8 mouse cellular contexts compared by ENCODE assay signal in genomic region chr3:104007479-104007878, GRCm38 (mm10). TPM values are rescaled to one million over a fixed set of nuclear protein-coding genes. Genes with fewer than 3 reads are reported as not detected.
DNase-seq lines count a peak whose midpoint lies in the region; ATAC-seq and TF ChIP-seq lines count a peak whose summit lies in the region.

No protein-coding gene starts in this region.

- no peak for TF ChIP-seq EP300 in MEL (IDR thresholded peaks at IDR 0.05; ENCODE audit: low read depth in 1 of 2, low read length in 2 of 2)

- H3K4me3 ChIP-seq in kidney, embryonic 14.5 days (ENCODE audit: low read length): no peak overlapping the region
- no peak overlapping the region for H3K4me3 ChIP-seq in MEL (ENCODE audit: control insufficient read depth in 1 of 2, insufficient read depth in 1 of 2, low read depth in 2 of 2, low read length in 2 of 2)
- H3K4me3 ChIP-seq in cerebellum, adult 2 months (replicated peaks; ENCODE audit: insufficient read depth, low read depth, low read length): no peak overlapping the region

- no peak for TF ChIP-seq POLR2A in MEL (IDR thresholded peaks at IDR 0.05; ENCODE audit: control insufficient read depth in 1 of 2, insufficient read depth in 1 of 2, low read depth in 1 of 2, low read length in 2 of 2, poor library complexity in 1 of 2)
- TF ChIP-seq POLR2A in cerebellum, adult 2 months (IDR thresholded peaks at IDR 0.05; ENCODE audit: borderline replicate concordance, insufficient read depth, low read length): no peak

- H3K4me2 ChIP-seq in kidney, embryonic 14.5 days (replicated peaks; ENCODE audit: low read depth, low read length): no peak overlapping the region

- WGBS in kidney, embryonic 14.5 days: 91% methylated on average over 8 of the region's 8 CpGs
- WGBS in cerebellum, adult 2 months: 12% methylated on average over 8 of the region's 8 CpGs

- ATAC-seq in kidney, embryonic 14.5 days (ENCODE audit: low FRiP score, low TSS enrichment): no peak

- no peaks in the 10 kb centered on the region for H3K9me3 ChIP-seq in kidney, embryonic 14.5 days (ENCODE audit: control insufficient read depth, low read length)
- H3K9me3 ChIP-seq in MEL (replicated peaks; ENCODE audit: insufficient read depth, low read length): no peaks in the 10 kb centered on the region

- no peak for TF ChIP-seq CTCF in MEL (IDR thresholded peaks at IDR 0.05 in 2 of 3, conservative IDR thresholded peaks at IDR 0.05 in 1 of 3; ENCODE audit: control insufficient read depth in 1 of 3, insufficient read depth in 1 of 3, low read depth in 2 of 3, low read length in 3 of 3, poor library complexity in 1 of 3, severe bottlenecking in 1 of 3)
- TF ChIP-seq CTCF in cerebellum, adult 2 months (IDR thresholded peaks at IDR 0.05; ENCODE audit: borderline replicate concordance, insufficient read depth, low read depth, low read length): no peak

- peak; percentile 24 for DNase-seq in kidney, adult 11 months
- DNase-seq in MEL (ENCODE audit: low read depth, low spot score) (peak; percentile 25), adipocyte (ENCODE audit: low spot score) (no peak)
- peak; percentile 54 to 55 for DNase-seq in cerebellum, adult 2 months
- DNase-seq in kidney, postnatal 10 days: peak; percentile 57
- no peak for DNase-seq in embryo, embryonic 9.5 days (ENCODE audit: extremely low spot score)
- no peak for DNase-seq in thymus, adult 18-20 months

- peaks cover 48% of the 10 kb centered on the region for H3K36me3 ChIP-seq in kidney, embryonic 14.5 days (ENCODE audit: control insufficient read depth, insufficient read depth, low read length)
- H3K36me3 ChIP-seq in MEL (ENCODE audit: control insufficient read depth in 1 of 2, insufficient read depth in 2 of 2, low read length in 2 of 2): peaks cover 2 to 20% of the 10 kb centered on the region in 2 experiments; a peak in 2 of 4 replicates

- no peak overlapping the region for H3K9ac ChIP-seq in kidney, embryonic 14.5 days (ENCODE audit: low read depth, low read length)
- no peak overlapping the region for H3K9ac ChIP-seq in MEL (ENCODE audit: control insufficient read depth, low read depth, low read length, poor library complexity, severe bottlenecking)

- no peaks in the 10 kb centered on the region for H3K4me1 ChIP-seq in kidney, embryonic 14.5 days (ENCODE audit: control insufficient read depth, insufficient read depth, low read length)
- no peaks in the 10 kb centered on the region for H3K4me1 ChIP-seq in MEL (ENCODE audit: control insufficient read depth in 1 of 2, insufficient read depth in 2 of 2, low read length in 2 of 2)
- peaks cover 3% of the 10 kb centered on the region for H3K4me1 ChIP-seq in cerebellum, adult 2 months (ENCODE audit: control insufficient read depth, insufficient read depth, low read length)

- no peak overlapping the region for H3K27ac ChIP-seq in kidney, embryonic 14.5 days (ENCODE audit: low read depth, low read length)
- no peak overlapping the region for H3K27ac ChIP-seq in MEL (ENCODE audit: control insufficient read depth, low read depth, low read length)
- H3K27ac ChIP-seq in cerebellum, adult 2 months (ENCODE audit: insufficient read depth, low read length): no peak overlapping the region

- no peaks in the 10 kb centered on the region for H3K79me2 ChIP-seq in MEL (ENCODE audit: control insufficient read depth, insufficient read depth, low read length, poor library complexity)

- no peak for TF ChIP-seq RAD21 in MEL (IDR thresholded peaks at IDR 0.05; ENCODE audit: low read depth, low read length)

- H3K27me3 ChIP-seq in kidney, embryonic 14.5 days (ENCODE audit: control insufficient read depth, insufficient read depth, low read length): no peaks in the 10 kb centered on the region
- no peaks in the 10 kb centered on the region for H3K27me3 ChIP-seq in MEL (ENCODE audit: control insufficient read depth in 1 of 2, insufficient read depth in 2 of 2, low read length in 2 of 2)
- H3K27me3 ChIP-seq in cerebellum, adult 2 months (ENCODE audit: control insufficient read depth, insufficient read depth, low read length): no peaks in the 10 kb centered on the region

TF ChIP-seq in MEL, 35 proteins besides CTCF, POLR2A, EP300 and RAD21:
- no peak for TF ChIP-seq NRF1 (IDR thresholded peaks at IDR 0.05; ENCODE audit: insufficient read depth, low read depth, low read length, poor library complexity, severe bottlenecking)
- no peak for TF ChIP-seq MYC (IDR thresholded peaks at IDR 0.05; ENCODE audit: low read depth, low read length)
- no peak for TF ChIP-seq MXI1 (IDR thresholded peaks at IDR 0.05; ENCODE audit: low read depth, low read length)
- TF ChIP-seq BHLHE40 (IDR thresholded peaks at IDR 0.05; ENCODE audit: borderline replicate concordance, low read depth, low read length): no peak
- no peak for TF ChIP-seq MAFK (IDR thresholded peaks at IDR 0.05; ENCODE audit: borderline replicate concordance, low read depth, low read length)
- TF ChIP-seq ELF1 (IDR thresholded peaks at IDR 0.05; ENCODE audit: low read depth, low read length): no peak
- no peak for TF ChIP-seq E2F4 (IDR thresholded peaks at IDR 0.05; ENCODE audit: borderline replicate concordance, low read depth, low read length)
- no peak for TF ChIP-seq SIN3A (IDR thresholded peaks at IDR 0.05; ENCODE audit: low read length)
- TF ChIP-seq MEF2A (IDR thresholded peaks at IDR 0.05; ENCODE audit: extremely low read depth, insufficient replicate concordance, low read depth, low read length, poor library complexity, severe bottlenecking): no peak
- TF ChIP-seq ZKSCAN1 (IDR thresholded peaks at IDR 0.05; ENCODE audit: low read depth, low read length): no peak
- no peak for TF ChIP-seq RCOR1 (IDR thresholded peaks at IDR 0.05; ENCODE audit: low read depth, low read length)
- TF ChIP-seq ZNF384 (IDR thresholded peaks at IDR 0.05; ENCODE audit: low read depth, low read length): no peak
- TF ChIP-seq POLR2AphosphoS5 (IDR thresholded peaks at IDR 0.05; ENCODE audit: borderline replicate concordance, low read depth, low read length): no peak
- no peak for TF ChIP-seq TBP (IDR thresholded peaks at IDR 0.05; ENCODE audit: low read depth, low read length)
- no peak for TF ChIP-seq JUND (IDR thresholded peaks at IDR 0.05; ENCODE audit: low read depth, low read length)
- no peak for TF ChIP-seq NELFE (IDR thresholded peaks at IDR 0.05; ENCODE audit: low read depth, low read length)
- no peak for TF ChIP-seq ZC3H11A (IDR thresholded peaks at IDR 0.05; ENCODE audit: low read depth, low read length)
- TF ChIP-seq GATA1 (IDR thresholded peaks at IDR 0.05; ENCODE audit: low read depth, low read length): no peak
- no peak for TF ChIP-seq MAZ (IDR thresholded peaks at IDR 0.05; ENCODE audit: low read depth, low read length)
- no peak for TF ChIP-seq USF2 (IDR thresholded peaks at IDR 0.05; ENCODE audit: borderline replicate concordance in 1 of 2, insufficient read depth in 1 of 2, low read depth in 1 of 2, low read length in 2 of 2)

RNA-seq across cellular contexts. Expression of gene Phtf1, which starts 39.6 kb away (rescaled TPM):
- polyA plus RNA-seq in kidney, embryonic 14.5 days (2014; fragmentation: Nextera tagmentation; extraction: Ambion mirVana): 27.3 and 37.6 TPM in 2 replicates
- 19.7 and 20.0 TPM in 2 replicates for total RNA-seq in MEL (2012; rRNA removed)
- 10 to 100 TPM in 1 of 2 experiments, not detected in 1; 23.4 TPM for polyA plus RNA-seq in MEL (2012; ENCODE audit: insufficient read depth in 1 of 2, insufficient read length in 2 of 2, low read depth in 1 of 2, low replicate concordance in 2 of 2, missing spikeins in 1 of 2)
- polyA plus RNA-seq in cerebellum, adult 2 months (2012; rRNA removed): 22.2 and 24.7 TPM in 2 replicates

Comparison
In these comparisons a context has a peak if more than half of its experiments do, and no peak if none do; other contexts are left out.
1. DNase-seq: peak in kidney, adult 11 months (single experiment), MEL (single experiment), cerebellum, adult 2 months (2 of 2) and kidney, postnatal 10 days (single experiment); none in embryo, embryonic 9.5 days (single experiment), adipocyte (single experiment) and thymus, adult 18-20 months (0 of 2).